Mouse (Mus musculus) thymus, postnatal 10 days (tissue): Measurements from ENCODE around the gene Gm10840.
"Not testable (repeated sequence)": the region's sequence is repeated elsewhere in the genome, so short reads cannot be mapped to it uniquely, and the experiment has no call there.

Experiments used
- DNase-seq, 2 experiments: peaks; one replicate each; pipeline ENCODE4 v3.0.0; 2021; ENCODE audit warnings: low spot score in 2 of 2

Gene Gm10840

GRCm38 (mm10) chr11:106195341-106195740 is 34.7 kb downstream of the Gm10840 start:
- DNase-seq = no peak

- no peak for DNase-seq
These were observed 37.6 kb downstream of the Gm10840 start for GRCm38 (mm10) chr11:106198277-106198676.

- not testable (repeated sequence) for DNase-seq
These were observed 39.3 kb downstream of the Gm10840 start for GRCm38 (mm10) chr11:106199997-106200396.

DNA sequence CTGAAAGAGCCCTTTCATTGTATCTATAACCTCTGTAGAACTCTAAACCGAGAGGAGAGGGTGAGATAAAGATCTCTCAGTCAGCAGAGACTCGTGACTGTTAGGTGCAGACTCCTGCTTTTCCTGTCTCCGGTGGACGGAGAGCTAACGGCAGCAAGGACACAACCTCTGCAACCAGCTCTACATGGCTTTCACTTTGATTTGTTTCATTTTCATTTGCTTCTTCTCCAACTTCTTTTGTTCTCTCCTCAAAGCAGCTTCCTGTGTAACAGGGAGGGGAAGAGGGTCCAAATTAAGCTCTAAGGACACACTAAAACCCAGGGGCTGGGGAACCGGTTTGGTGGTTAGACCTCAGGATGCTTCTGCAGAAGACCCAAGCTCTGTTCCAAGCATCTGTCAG is 40.1 kb downstream of the Gm10840 start:
- DNase-seq = no peak

- DNase-seq = no peak
These were observed 40.9 kb downstream of the Gm10840 start for GRCm38 (mm10) chr11:106201337-106202122.

DNA sequence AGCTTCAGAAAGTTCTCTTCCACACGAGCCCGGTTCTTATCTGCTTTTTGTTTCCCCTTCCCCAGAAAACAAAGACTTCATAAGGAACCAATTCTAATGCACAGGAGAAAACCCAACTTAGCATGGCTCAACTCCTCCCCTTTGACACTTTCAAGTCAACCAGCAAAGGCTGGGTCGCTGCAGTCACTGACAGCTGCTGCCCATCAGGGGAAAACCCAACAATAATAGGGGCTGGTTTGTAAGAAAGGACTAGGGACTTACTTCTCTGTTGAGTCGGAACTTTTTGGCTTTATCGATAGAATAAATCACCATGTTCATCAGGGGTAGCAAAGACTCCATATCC is 41.4 kb downstream of the Gm10840 start, which contains the start of gene Strada:
TSS of gene Strada (minus strand) at position 46 of the 343 bp plus-strand sequence.
- DNase-seq = no peak
